Mouse (Mus musculus): ENCODE data around the gene Pcca.

DNA sequence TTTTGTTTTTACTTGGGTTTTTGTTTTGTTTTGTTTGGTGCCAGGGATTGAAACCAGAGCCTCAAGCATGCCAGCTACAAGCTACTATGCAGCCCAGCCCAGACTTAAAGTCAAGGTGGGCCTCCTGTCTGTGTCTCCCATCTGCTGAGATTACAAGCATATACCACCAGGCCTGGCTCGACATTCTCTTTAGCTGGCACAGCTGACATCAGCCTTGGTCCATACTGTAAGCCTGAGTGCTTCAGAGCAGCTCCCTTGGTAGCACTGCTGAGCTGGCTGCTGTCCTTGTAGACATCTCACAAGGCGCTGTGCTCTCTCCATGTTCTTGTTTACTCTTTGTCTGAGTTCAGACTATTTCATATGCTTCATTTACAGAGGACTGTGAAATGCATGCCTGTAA is 302.9 kb downstream of the Pcca start:
- TF ChIP-seq CTCF (IDR thresholded peaks at IDR 0.05; ENCODE audit: low read depth, low read length) (no peak), POLR2A (IDR thresholded peaks at IDR 0.05; ENCODE audit: insufficient read depth, low read length) (no peak)

All from ES-Bruce4 (cell line).